Mouse (Mus musculus) limb, embryonic 14.5 days (tissue): ENCODE data around the gene Coq8b. TPM values are rescaled to one million over a fixed set of nuclear protein-coding genes. Genes with fewer than 3 reads are reported as not detected.
A peak's percentile ranks its signal among the peaks of the same experiment; 100 is the strongest.

Experiments
- ATAC-seq: fragments of 200-750 bp; cut with Nextera tagmentation; 2 replicates; pipeline ENCODE4 v1.8.0; 2017; ENCODE audit warnings: low read depth, moderate number of reproducible peaks, moderate TSS enrichment; ENCODE audit not compliant: low FRiP score
- DNase-seq: peaks from one replicate; pipeline ENCODE4 v3.0.0-alpha.2; 2015; ENCODE audit warnings: low spot score
- H3K27ac ChIP-seq: fragments of 300-500 bp; sonication (generic); replicated peaks from 2 replicates; pipeline ENCODE4 v1.5.1; 2014; ENCODE audit warnings: low read depth, mild to moderate bottlenecking, low read length, moderate library complexity, mixed read lengths
- H3K27me3 ChIP-seq: fragments of 300-500 bp; sonication (generic); 2 replicates; pipeline ENCODE4 v1.6.1; 2014; ENCODE audit warnings: low read length, mixed read lengths; ENCODE audit not compliant: control insufficient read depth, insufficient read depth
- H3K36me3 ChIP-seq: fragments of 300-500 bp; sonication (generic); 2 replicates; pipeline ENCODE4 v1.6.1; 2014; ENCODE audit warnings: mild to moderate bottlenecking, low read length, moderate library complexity, mixed read lengths; ENCODE audit not compliant: control insufficient read depth, insufficient read depth
- H3K4me1 ChIP-seq: fragments of 300-500 bp; sonication (generic); 2 replicates; pipeline ENCODE4 v1.6.1; 2014; ENCODE audit warnings: antibody characterized with exemption, low read length, mixed read lengths; ENCODE audit not compliant: control insufficient read depth, insufficient read depth
- H3K4me2 ChIP-seq: fragments of 300-500 bp; sonication (generic); replicated peaks from 2 replicates; pipeline ENCODE4 v1.6.1; 2014; ENCODE audit warnings: low read depth, mild to moderate bottlenecking, low read length, moderate library complexity; ENCODE audit not compliant: severe bottlenecking
- H3K4me3 ChIP-seq: fragments of 300-500 bp; sonication (generic); replicated peaks from 2 replicates; pipeline ENCODE4 v1.5.1; 2014; ENCODE audit warnings: low read length
- H3K9ac ChIP-seq: fragments of 300-500 bp; sonication (generic); 2 replicates; pipeline ENCODE4 v1.6.1; 2014; ENCODE audit warnings: mild to moderate bottlenecking, low read depth, low read length, moderate library complexity; ENCODE audit not compliant: severe bottlenecking
- H3K9me3 ChIP-seq: fragments of 300-500 bp; sonication (generic); 2 replicates; pipeline ENCODE4 v1.6.1; 2016; ENCODE audit warnings: low read length; ENCODE audit not compliant: control insufficient read depth
- POLR2A ChIP-seq: fragments of 200-500 bp; IDR thresholded peaks from 2 replicates; pipeline ENCODE4 v1.8.0; 2012; ENCODE audit warnings: inconsistent platforms, mild to moderate bottlenecking, moderate library complexity, borderline replicate concordance; ENCODE audit not compliant: insufficient read depth, insufficient read length; ENCODE audit errors: extremely low read depth
- WGBS: fragments of 180-500 bp; shearing (Covaris S2); extraction: QIAGEN DNeasy Blood & Tissue Kit; methylation state at CpG from one replicate; pipeline ENCODE4 v1.1.7; 2014; 5-methylcytosine and 5-hydroxymethylcytosine counted together
- polyA plus RNA-seq, 2 experiments: library from polyadenylated mRNA; depleted of rRNA in 1 of 2; stranded (reverse) in 1 of 2; unstranded in 1 of 2; fragments of >200 nt; fragmentation: Nextera tagmentation in 1 of 2; extraction: Ambion mirVana in 1 of 2; gene quantifications; 2 replicates each; pipeline versions ENCODE4 v1.2.1 to v1.2.3; 2012 to 2014

Coq8b gene
- polyA plus RNA-seq, 2 experiments = 16.5 to 43.4 TPM

- no peak for TF ChIP-seq POLR2A
- Histone ChIP-seq H3K36me3 (no peaks in the 10 kb centered on the region), H3K27ac (no peak overlapping the region), H3K4me2 (no peak overlapping the region), H3K27me3 (no peaks in the 10 kb centered on the region), H3K4me3 (no peak overlapping the region), H3K4me1 (no peaks in the 10 kb centered on the region), H3K9me3 (no peaks in the 10 kb centered on the region), H3K9ac (no peak overlapping the region)
- 88% methylated on average over 6 of the region's 6 CpGs for WGBS
- no peak for ATAC-seq
- no peak for DNase-seq
Observed at GRCm38 (mm10) chr7:27298816-27299215, 66.0 kb downstream of the Coq8b start.

- H3K4me1 ChIP-seq = no peaks in the 10 kb centered on the region
- no peak overlapping the region for H3K27ac ChIP-seq
- H3K9ac ChIP-seq = no peak overlapping the region
- H3K9me3 ChIP-seq = no peaks in the 10 kb centered on the region
- no peak for TF ChIP-seq POLR2A
- 75% methylated on average over 4 of the region's 4 CpGs for WGBS
- no peak overlapping the region for H3K4me3 ChIP-seq
- H3K27me3 ChIP-seq = no peaks in the 10 kb centered on the region
- DNase-seq = no peak
- no peak for ATAC-seq
- H3K4me2 ChIP-seq = no peak overlapping the region
- H3K36me3 ChIP-seq = no peaks in the 10 kb centered on the region
Observed at GRCm38 (mm10) chr7:27300351-27300750, 67.5 kb downstream of the Coq8b start.

GRCm38 (mm10) chr7:27300801-27301200 lies 68.0 kb downstream of the Coq8b start:
- Histone ChIP-seq H3K4me1 (no peaks in the 10 kb centered on the region), H3K27me3 (no peaks in the 10 kb centered on the region), H3K4me3 (no peak overlapping the region), H3K4me2 (no peak overlapping the region), H3K27ac (no peak overlapping the region), H3K9ac (no peak overlapping the region), H3K36me3 (no peaks in the 10 kb centered on the region), H3K9me3 (no peaks in the 10 kb centered on the region)
- TF ChIP-seq POLR2A = no peak
- WGBS = 80% methylated on average over 5 of the region's 5 CpGs
- no peak for DNase-seq
- no peak for ATAC-seq

- Histone ChIP-seq H3K4me3 (no peak overlapping the region), H3K9me3 (no peaks in the 10 kb centered on the region), H3K4me2 (no peak overlapping the region), H3K4me1 (no peaks in the 10 kb centered on the region), H3K36me3 (peaks cover 3% of the 10 kb centered on the region; the same call in 1 of the 2 replicates), H3K27ac (no peak overlapping the region), H3K9ac (no peak overlapping the region), H3K27me3 (no peaks in the 10 kb centered on the region)
- no peak for TF ChIP-seq POLR2A
- ATAC-seq (no peak), DNase-seq (peak; percentile 73)
- 7% methylated on average over 11 of the region's 11 CpGs for WGBS
Observed at GRCm38 (mm10) chr7:27302172-27302571, 69.3 kb downstream of the Coq8b start.

GRCm38 (mm10) chr7:27305091-27305730 lies 72.4 kb downstream of the Coq8b start:
- no peak overlapping the region for H3K4me2 ChIP-seq
- no peak overlapping the region for H3K9ac ChIP-seq
- H3K4me3 ChIP-seq = no peak overlapping the region
- H3K4me1 ChIP-seq = no peaks in the 10 kb centered on the region; the same call in 1 of the 2 replicates
- H3K9me3 ChIP-seq = no peaks in the 10 kb centered on the region
- H3K27ac ChIP-seq = no peak overlapping the region
- WGBS = 85% methylated on average over 17 of the region's 17 CpGs
- no peak for TF ChIP-seq POLR2A
- no peak for DNase-seq
- no peaks in the 10 kb centered on the region for H3K27me3 ChIP-seq
- peaks cover 5% of the 10 kb centered on the region; the same call in 1 of the 2 replicates for H3K36me3 ChIP-seq
- ATAC-seq = no peak
